Mouse (Mus musculus) lung, embryonic 15.5 days (tissue): ENCODE data around the gene Acp2. TPM values are rescaled to one million over a fixed set of nuclear protein-coding genes. Genes with fewer than 3 reads are reported as not detected.

Experiments
- ATAC-seq: fragments of 200-750 bp; cut with Nextera tagmentation; 2 replicates; pipeline ENCODE4 v1.8.0; 2017; ENCODE audit warnings: moderate number of reproducible peaks, borderline replicate concordance; ENCODE audit not compliant: low FRiP score, low TSS enrichment; ENCODE audit errors: extremely low read depth
- H3K27ac ChIP-seq: fragments of 300-500 bp; sonication (generic); 2 replicates; pipeline ENCODE4 v1.5.1; 2015; ENCODE audit warnings: moderate library complexity, mild to moderate bottlenecking, inconsistent platforms
- H3K27me3 ChIP-seq: fragments of 300-500 bp; sonication (generic); 2 replicates; pipeline ENCODE4 v1.6.1; 2015; ENCODE audit warnings: inconsistent platforms
- H3K36me3 ChIP-seq: fragments of 300-500 bp; sonication (generic); 2 replicates; pipeline ENCODE4 v1.6.1; 2015; ENCODE audit warnings: inconsistent platforms
- H3K4me1 ChIP-seq: fragments of 300-500 bp; sonication (generic); 2 replicates; pipeline ENCODE4 v1.6.1; 2015; ENCODE audit warnings: inconsistent platforms
- H3K4me2 ChIP-seq: fragments of 300-500 bp; sonication (generic); 2 replicates; pipeline ENCODE4 v1.6.1; 2015; ENCODE audit warnings: inconsistent platforms, mild to moderate bottlenecking, moderate library complexity
- H3K4me3 ChIP-seq: fragments of 300-500 bp; sonication (generic); 2 replicates; pipeline ENCODE4 v1.5.1; 2015; ENCODE audit warnings: mild to moderate bottlenecking, inconsistent platforms
- H3K9ac ChIP-seq: fragments of 300-500 bp; sonication (generic); 2 replicates; pipeline ENCODE4 v1.6.1; 2015; ENCODE audit warnings: inconsistent platforms
- H3K9me3 ChIP-seq: fragments of 300-500 bp; sonication (generic); 2 replicates; pipeline ENCODE4 v1.6.1; 2016; ENCODE audit warnings: inconsistent platforms
- WGBS: fragments of 180-500 bp; shearing (Covaris S2); methylation state at CpG from one replicate; pipeline ENCODE4 v1.1.7; 2015; 5-methylcytosine and 5-hydroxymethylcytosine counted together
- polyA plus RNA-seq: library from polyadenylated mRNA; unstranded; fragments of >200 nt; fragmentation: Nextera tagmentation; extraction: Ambion mirVana; gene quantifications from 2 replicates; pipeline ENCODE4 v1.2.1, GENCODE M21; 2015

Acp2 gene
- polyA plus RNA-seq: 27.6 and 30.6 TPM in 2 replicates

GRCm38 (mm10) chr2:91202222-91202971 is at the start of gene Acp2, which contains the start of gene Nr1h3:
Gene Acp2, plus strand, starts transcription at chr2:91202885.
Gene Nr1h3, minus strand, starts transcription at chr2:91202834.
- H3K36me3 ChIP-seq: peaks cover 17% of the 10 kb centered on the region
- no peaks in the 10 kb centered on the region for H3K27me3 ChIP-seq
- no peaks in the 10 kb centered on the region for H3K9me3 ChIP-seq
- H3K9ac ChIP-seq: peak within 1 kb of the TSS; percentile 85
- peak within 1 kb of the TSS; percentile 96 for H3K27ac ChIP-seq
- peaks cover 21% of the 10 kb centered on the region for H3K4me1 ChIP-seq
- ATAC-seq: peak; percentile 95
- peak within 1 kb of the TSS; percentile 60 for H3K4me3 ChIP-seq
- WGBS: 2% methylated on average over 28 of the region's 28 CpGs
- H3K4me2 ChIP-seq: peak within 1 kb of the TSS; percentile 76

GRCm38 (mm10) chr2:91152885-91153377 is 49.8 kb upstream of the Acp2 start:
- no peaks in the 10 kb centered on the region for H3K4me1 ChIP-seq
- ATAC-seq: no peak
- no peak overlapping the region for H3K27ac ChIP-seq
- no peaks in the 10 kb centered on the region for H3K9me3 ChIP-seq
- H3K9ac ChIP-seq: no peak overlapping the region
- H3K36me3 ChIP-seq: peaks cover 28% of the 10 kb centered on the region; the same call in 1 of the 2 replicates
- H3K4me3 ChIP-seq: no peak overlapping the region
- no peak overlapping the region for H3K4me2 ChIP-seq
- 66% methylated on average over 3 of the region's 3 CpGs for WGBS
- H3K27me3 ChIP-seq: no peaks in the 10 kb centered on the region

GRCm38 (mm10) chr2:91154091-91154490 is 48.6 kb upstream of the Acp2 start:
- 86% methylated on average over 3 of the region's 3 CpGs for WGBS
- Histone ChIP-seq H3K4me1 (no peaks in the 10 kb centered on the region), H3K27ac (no peak overlapping the region), H3K36me3 (peaks cover 32% of the 10 kb centered on the region; the same call in 1 of the 2 replicates), H3K4me2 (no peak overlapping the region), H3K9ac (no peak overlapping the region), H3K9me3 (no peaks in the 10 kb centered on the region), H3K27me3 (no peaks in the 10 kb centered on the region), H3K4me3 (no peak overlapping the region)
- ATAC-seq: no peak

GRCm38 (mm10) chr2:91157002-91157752 is 45.5 kb upstream of the Acp2 start:
- no peaks in the 10 kb centered on the region for H3K9me3 ChIP-seq
- WGBS: 39% methylated on average over 6 of the region's 6 CpGs
- no peaks in the 10 kb centered on the region for H3K27me3 ChIP-seq
- ATAC-seq: no peak
- H3K9ac ChIP-seq: no peak overlapping the region
- H3K4me1 ChIP-seq: 0 out of 2 replicates have a peak, but pooled peaks cover 8% of the 10 kb centered on the region
- H3K27ac ChIP-seq: 0 out of 2 replicates have a peak overlapping the region, but pooled peaks have one; percentile 19
- H3K36me3 ChIP-seq: peaks cover 27% of the 10 kb centered on the region; the same call in 1 of the 2 replicates
- no peak overlapping the region for H3K4me2 ChIP-seq
- no peak overlapping the region for H3K4me3 ChIP-seq

GRCm38 (mm10) chr2:91160591-91160990 is 42.1 kb upstream of the Acp2 start:
- ATAC-seq: no peak
- Histone ChIP-seq H3K36me3 (peaks cover 29% of the 10 kb centered on the region; the same call in 1 of the 2 replicates), H3K4me2 (no peak overlapping the region), H3K9ac (no peak overlapping the region), H3K27me3 (no peaks in the 10 kb centered on the region), H3K27ac (peak overlapping the region; percentile 52), H3K9me3 (no peaks in the 10 kb centered on the region), H3K4me3 (no peak overlapping the region), H3K4me1 (0 out of 2 replicates have a peak, but pooled peaks cover 8% of the 10 kb centered on the region)
- WGBS: 47% methylated on average over 6 of the region's 6 CpGs

- 0 out of 2 replicates have a peak, but pooled peaks cover 8% of the 10 kb centered on the region for H3K4me1 ChIP-seq
- no peak overlapping the region for H3K27ac ChIP-seq
- no peaks in the 10 kb centered on the region for H3K27me3 ChIP-seq
- no peak overlapping the region for H3K4me3 ChIP-seq
- no peak overlapping the region for H3K4me2 ChIP-seq
- no peaks in the 10 kb centered on the region for H3K9me3 ChIP-seq
- H3K36me3 ChIP-seq: peaks cover 25% of the 10 kb centered on the region; the same call in 1 of the 2 replicates
- WGBS: 69% methylated on average over 4 of the region's 4 CpGs
- H3K9ac ChIP-seq: no peak overlapping the region
- no peak for ATAC-seq
These were observed 39.7 kb upstream of the Acp2 start for GRCm38 (mm10) chr2:91162952-91163351.

- Histone ChIP-seq H3K4me3 (no peak overlapping the region), H3K27ac (no peak overlapping the region), H3K27me3 (no peaks in the 10 kb centered on the region), H3K4me1 (0 out of 2 replicates have a peak, but pooled peaks cover 8% of the 10 kb centered on the region), H3K36me3 (peaks cover 22% of the 10 kb centered on the region; the same call in 1 of the 2 replicates), H3K9me3 (no peaks in the 10 kb centered on the region), H3K9ac (no peak overlapping the region), H3K4me2 (no peak overlapping the region)
- no peak for ATAC-seq
- WGBS: 81% methylated on average over 5 of the region's 5 CpGs
These were observed 39.2 kb upstream of the Acp2 start for GRCm38 (mm10) chr2:91163532-91163931.

- 75% methylated on average over 6 of the region's 6 CpGs for WGBS
- Histone ChIP-seq H3K4me3 (no peak overlapping the region), H3K36me3 (peaks cover 19% of the 10 kb centered on the region; the same call in 1 of the 2 replicates), H3K9ac (no peak overlapping the region), H3K4me1 (0 out of 2 replicates have a peak, but pooled peaks cover 8% of the 10 kb centered on the region), H3K9me3 (no peaks in the 10 kb centered on the region), H3K27me3 (no peaks in the 10 kb centered on the region), H3K4me2 (no peak overlapping the region), H3K27ac (no peak overlapping the region)
- ATAC-seq: no peak
These were observed 37.7 kb upstream of the Acp2 start for GRCm38 (mm10) chr2:91164991-91165390.

GRCm38 (mm10) chr2:91167629-91168028 is 35.1 kb upstream of the Acp2 start:
- Histone ChIP-seq H3K4me1 (no peaks in the 10 kb centered on the region), H3K4me2 (no peak overlapping the region), H3K27me3 (no peaks in the 10 kb centered on the region), H3K27ac (no peak overlapping the region), H3K9me3 (no peaks in the 10 kb centered on the region), H3K9ac (no peak overlapping the region), H3K36me3 (peaks cover 22% of the 10 kb centered on the region), H3K4me3 (no peak overlapping the region)
- ATAC-seq: no peak
- WGBS: 63% methylated on average over 4 of the region's 4 CpGs

GRCm38 (mm10) chr2:91169587-91170322 is 32.9 kb upstream of the Acp2 start:
- 53% methylated on average over 25 of the region's 25 CpGs for WGBS
- peaks cover 24% of the 10 kb centered on the region for H3K36me3 ChIP-seq
- H3K9me3 ChIP-seq: no peaks in the 10 kb centered on the region
- H3K27me3 ChIP-seq: no peaks in the 10 kb centered on the region
- peak overlapping the region; percentile 35 for H3K27ac ChIP-seq
- peak; percentile 68; the same call in 1 of the 2 replicates for ATAC-seq
- H3K4me2 ChIP-seq: peak overlapping the region; percentile 16; the same call in 1 of the 2 replicates
- H3K9ac ChIP-seq: no peak overlapping the region
- no peak overlapping the region for H3K4me3 ChIP-seq
- no peaks in the 10 kb centered on the region for H3K4me1 ChIP-seq

- peaks cover 20% of the 10 kb centered on the region for H3K36me3 ChIP-seq
- WGBS: 73% methylated on average over 4 of the region's 4 CpGs
These were observed 27.2 kb upstream of the Acp2 start for GRCm38 (mm10) chr2:91175490-91175889.

More at GRCm38 (mm10) chr2:91175490-91175889, 27.2 kb upstream of the Acp2 start:
- H3K4me2 ChIP-seq: no peak overlapping the region
- no peaks in the 10 kb centered on the region for H3K27me3 ChIP-seq
- H3K9me3 ChIP-seq: no peaks in the 10 kb centered on the region
- H3K4me1 ChIP-seq: no peaks in the 10 kb centered on the region
- H3K4me3 ChIP-seq: no peak overlapping the region
- no peak for ATAC-seq
- H3K9ac ChIP-seq: no peak overlapping the region
- no peak overlapping the region for H3K27ac ChIP-seq
